Mouse (Mus musculus): ENCODE data around the gene Lhpp.

GRCm38 (mm10) chr7:132693561-132693960, 83.1 kb downstream of the Lhpp start:
- no peak for TF ChIP-seq EP300 (IDR thresholded peaks at IDR 0.05; ENCODE audit: low read depth)
- no peak for TF ChIP-seq CTCF (IDR thresholded peaks at IDR 0.05; ENCODE audit: low read depth)
